Mouse (Mus musculus): ENCODE data around the gene Vegfb. TPM values are rescaled to one million over a fixed set of nuclear protein-coding genes. Genes with fewer than 3 reads are reported as not detected.
"Not testable (repeated sequence)": the region's sequence is repeated elsewhere in the genome, so short reads cannot be mapped to it uniquely, and the experiment has no call there.

Gene Vegfb
- total RNA-seq, 2 experiments from 2014 or later, result 79.5 to 82.1 TPM

GRCm38 (mm10) chr19:6992011-6992858 is 4.8 kb upstream of the Vegfb start, which contains the start of gene Dnajc4:
TSS of gene Dnajc4 (minus strand) at chr19:6992572.
- DNase-seq (ENCODE audit: low spot score in 2 of 2), result peak; percentile 93 to 95

- DNase-seq (ENCODE audit: low spot score in 2 of 2), result not testable (repeated sequence)
These were observed 3.7 kb upstream of the Vegfb start for GRCm38 (mm10) chr19:6991166-6991565.

GRCm38 (mm10) chr19:6990712-6991111 is 3.3 kb upstream of the Vegfb start:
- no peak for DNase-seq (ENCODE audit: low spot score in 2 of 2)

- DNase-seq (ENCODE audit: low spot score in 2 of 2), result no peak
These were observed 1.8 kb upstream of the Vegfb start for GRCm38 (mm10) chr19:6989251-6989650.

GRCm38 (mm10) chr19:6987904-6988285 is 444 bp upstream of the Vegfb start:
- DNase-seq (ENCODE audit: low spot score in 2 of 2), result no peak

GRCm38 (mm10) chr19:6985951-6986708 is 1.3 kb downstream of the Vegfb start:
- DNase-seq (ENCODE audit: low spot score in 2 of 2), result no peak

GRCm38 (mm10) chr19:6985300-6985699 is 2.2 kb downstream of the Vegfb start:
- DNase-seq (ENCODE audit: low spot score in 2 of 2), result no peak

GRCm38 (mm10) chr19:6983621-6984020 is 3.8 kb downstream of the Vegfb start:
- DNase-seq (ENCODE audit: low spot score in 2 of 2), result no peak

- no peak for DNase-seq (ENCODE audit: low spot score in 2 of 2)
These were observed 6.0 kb downstream of the Vegfb start for GRCm38 (mm10) chr19:6981465-6981864.

- peak; percentile 99 for DNase-seq (ENCODE audit: low spot score in 2 of 2)
These were observed 6.9 kb downstream of the Vegfb start, which contains the start of gene Fkbp2 for GRCm38 (mm10) chr19:6980381-6981093. TSS of gene Fkbp2 (minus strand) at chr19:6980501.

GRCm38 (mm10) chr19:6979486-6980380 is 7.7 kb downstream of the Vegfb start:
- DNase-seq (ENCODE audit: low spot score in 2 of 2), result peak; percentile 99 to 100

GRCm38 (mm10) chr19:6979001-6979479 is 8.4 kb downstream of the Vegfb start:
- peak; percentile 32 to 52 for DNase-seq (ENCODE audit: low spot score in 2 of 2)

- DNase-seq (ENCODE audit: low spot score in 2 of 2), result no peak
These were observed 8.8 kb downstream of the Vegfb start for GRCm38 (mm10) chr19:6978639-6978974.

- peak in 1 of 2 experiments; percentile 40 for DNase-seq (ENCODE audit: low spot score in 2 of 2)
These were observed 9.5 kb downstream of the Vegfb start for GRCm38 (mm10) chr19:6977759-6978638.

GRCm38 (mm10) chr19:6975537-6976521 is 11.6 kb downstream of the Vegfb start, which contains the start of gene Plcb3:
TSS of gene Plcb3 (minus strand) at chr19:6976470.
- peak; percentile 83 for DNase-seq (ENCODE audit: low spot score in 2 of 2)

- peak; percentile 72 to 82 for DNase-seq (ENCODE audit: low spot score in 2 of 2)
These were observed 12.9 kb downstream of the Vegfb start, which contains the start of gene Ppp1r14b for GRCm38 (mm10) chr19:6974211-6975205. TSS of gene Ppp1r14b (plus strand) at chr19:6974968.
